Mouse (Mus musculus): ENCODE results near the gene Dgcr8. TPM values are rescaled to one million over a fixed set of nuclear protein-coding genes. Genes with fewer than 3 reads are reported as not detected.
A peak's percentile ranks its signal among the peaks of the same experiment; 100 is the strongest.

Dgcr8 gene
- polyA plus RNA-seq, 1 experiment from 2014 or later = 26.4 TPM

DNA sequence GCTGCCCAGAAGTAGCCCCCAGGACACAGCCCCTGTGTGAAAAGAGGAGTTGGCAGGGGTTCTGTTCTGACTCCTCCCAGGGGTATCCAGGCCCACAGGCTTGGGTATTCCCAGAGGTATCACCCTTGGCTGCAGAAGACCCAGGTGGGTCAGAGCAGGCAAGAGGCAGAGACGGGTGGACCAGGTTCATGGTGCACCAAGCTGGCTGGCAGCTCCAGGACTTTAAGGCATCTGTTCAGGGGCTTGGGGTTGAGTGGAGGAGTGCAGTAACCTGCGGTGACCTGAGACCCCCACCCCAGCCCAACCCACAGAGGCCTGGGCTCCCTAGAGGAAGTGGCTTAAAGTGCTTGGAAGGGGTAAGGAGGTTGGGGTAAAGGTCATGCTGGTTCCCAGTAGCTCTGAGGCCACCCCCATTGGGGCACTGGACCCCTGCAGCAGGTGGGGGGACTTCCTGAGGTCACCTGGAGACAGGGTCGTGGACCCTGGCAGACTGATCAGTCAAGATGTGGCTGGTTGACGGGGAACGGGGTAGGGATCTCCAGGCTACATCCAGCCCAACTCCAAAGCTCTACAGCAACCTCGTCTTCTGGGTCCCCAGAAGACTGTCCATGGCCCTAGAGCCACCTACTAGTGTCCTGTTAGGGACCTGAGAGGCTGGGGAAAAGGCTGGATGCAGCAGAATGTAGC, 68.0 kb downstream of the Dgcr8 start:
- 86% methylated on average over 6 of the region's 6 CpGs for WGBS (ENCODE audit: insufficient replicate concordance)
- Histone ChIP-seq H3K9me3 (replicated peaks; ENCODE audit: control insufficient read depth, low read length) (no peaks in the 10 kb centered on the region), H3K27ac (ENCODE audit: low read depth, low read length) (no peak overlapping the region), H3K4me3 (ENCODE audit: low read depth, low read length) (no peak overlapping the region), H3K27me3 (ENCODE audit: control insufficient read depth, insufficient read depth, low read length) (no peaks in the 10 kb centered on the region), H3K4me1 (ENCODE audit: control insufficient read depth, insufficient read depth, low read length) (peaks cover 11% of the 10 kb centered on the region), H3K9ac (ENCODE audit: low read depth, low read length) (no peak overlapping the region), H3K4me2 (no peak overlapping the region), H3K36me3 (ENCODE audit: control insufficient read depth, insufficient read depth, low read length) (peaks cover 31% of the 10 kb centered on the region)
- no peak for ATAC-seq (replicated peaks; ENCODE audit: insufficient number of reproducible peaks, low FRiP score, low TSS enrichment)

DNA sequence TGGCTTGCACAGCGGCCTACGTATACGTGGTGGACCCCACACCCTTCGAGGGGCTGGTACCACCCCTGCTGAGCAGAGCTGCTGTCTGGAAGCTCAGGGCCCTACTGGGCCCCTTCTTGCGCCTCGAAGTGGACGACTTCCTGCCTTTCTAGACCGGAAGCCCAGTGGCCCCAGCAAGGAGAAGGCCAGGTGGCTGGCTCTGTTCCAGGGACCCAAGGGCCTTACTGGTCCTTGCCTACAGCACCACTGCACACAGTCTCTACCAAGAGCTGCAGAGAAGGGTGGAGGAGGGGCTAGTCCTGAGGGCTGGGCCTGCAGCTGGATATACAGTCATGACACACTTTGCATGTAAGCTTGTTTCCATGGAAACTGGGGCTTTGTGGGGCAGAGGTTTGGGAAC, 69.0 kb downstream of the Dgcr8 start:
- Histone ChIP-seq H3K4me1 (ENCODE audit: control insufficient read depth, insufficient read depth, low read length) (peaks cover 11% of the 10 kb centered on the region), H3K4me3 (ENCODE audit: low read depth, low read length) (no peak overlapping the region), H3K4me2 (no peak overlapping the region), H3K27ac (ENCODE audit: low read depth, low read length) (no peak overlapping the region), H3K27me3 (ENCODE audit: control insufficient read depth, insufficient read depth, low read length) (no peaks in the 10 kb centered on the region), H3K9me3 (replicated peaks; ENCODE audit: control insufficient read depth, low read length) (no peaks in the 10 kb centered on the region), H3K36me3 (ENCODE audit: control insufficient read depth, insufficient read depth, low read length) (peaks cover 22% of the 10 kb centered on the region), H3K9ac (ENCODE audit: low read depth, low read length) (peak overlapping the region; percentile 58; the same call in 1 of the 2 replicates)
- 0 out of 2 replicates have a peak, but pooled peaks have one; percentile 19 for ATAC-seq (replicated peaks; ENCODE audit: insufficient number of reproducible peaks, low FRiP score, low TSS enrichment)
- WGBS (ENCODE audit: insufficient replicate concordance) = 57% methylated on average over 8 of the region's 8 CpGs

DNA sequence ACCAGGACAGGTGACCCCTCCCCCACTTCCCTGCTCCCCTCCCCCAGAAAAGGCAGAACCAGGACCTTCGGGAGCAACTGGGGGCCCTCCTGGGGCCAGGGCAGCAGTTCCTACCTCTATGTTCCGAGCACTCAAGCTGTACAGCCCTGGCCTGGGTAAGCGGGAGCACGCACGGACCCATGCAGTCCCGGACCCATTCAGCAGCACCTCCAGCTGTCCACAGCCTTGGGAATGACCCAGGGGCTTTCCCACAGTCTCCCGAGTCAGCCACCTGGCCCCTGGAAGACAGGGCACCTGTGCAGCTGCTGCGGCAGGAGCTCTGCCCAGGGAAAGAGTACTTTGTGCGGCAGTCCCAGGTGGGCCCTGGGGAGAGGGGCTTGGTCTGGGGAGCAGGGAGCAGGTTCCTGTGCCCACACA, 70.5 kb downstream of the Dgcr8 start:
- H3K9ac ChIP-seq (ENCODE audit: low read depth, low read length) = no peak overlapping the region
- no peaks in the 10 kb centered on the region for H3K27me3 ChIP-seq (ENCODE audit: control insufficient read depth, insufficient read depth, low read length)
- no peak overlapping the region for H3K27ac ChIP-seq (ENCODE audit: low read depth, low read length)
- H3K4me3 ChIP-seq (ENCODE audit: low read depth, low read length) = no peak overlapping the region
- H3K4me2 ChIP-seq = no peak overlapping the region
- H3K9me3 ChIP-seq (replicated peaks; ENCODE audit: control insufficient read depth, low read length) = no peaks in the 10 kb centered on the region
- H3K4me1 ChIP-seq (ENCODE audit: control insufficient read depth, insufficient read depth, low read length) = peaks cover 19% of the 10 kb centered on the region
- 61% methylated on average over 9 of the region's 9 CpGs for WGBS (ENCODE audit: insufficient replicate concordance)
- no peak for ATAC-seq (replicated peaks; ENCODE audit: insufficient number of reproducible peaks, low FRiP score, low TSS enrichment)
- H3K36me3 ChIP-seq (ENCODE audit: control insufficient read depth, insufficient read depth, low read length) = peaks cover 10% of the 10 kb centered on the region

DNA sequence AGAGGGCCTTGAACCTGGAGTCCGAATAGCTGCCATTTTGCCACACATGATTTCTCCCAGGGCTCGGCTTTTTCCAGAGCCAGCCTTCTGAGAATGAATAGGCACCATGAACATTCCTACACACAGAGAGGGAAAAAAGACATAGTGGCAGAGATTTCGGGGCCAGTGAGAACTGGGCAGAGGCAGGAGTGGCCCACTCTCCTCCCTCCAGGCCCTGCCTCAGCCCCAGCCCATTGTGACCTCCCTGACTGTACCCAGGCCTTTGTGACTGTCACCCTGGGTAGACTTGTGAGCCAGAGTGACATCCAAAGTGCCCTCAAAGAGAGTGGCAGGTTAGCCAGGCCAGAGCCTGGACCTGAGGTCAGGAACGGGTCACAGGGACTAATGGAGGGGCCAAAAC, 71.5 kb downstream of the Dgcr8 start, which contains the start of gene Ccdc188:
Ccdc188 (plus strand) TSS at position 301 of the 400 bp plus-strand sequence.
- H3K9ac ChIP-seq (ENCODE audit: low read depth, low read length) = no peak within 1 kb of the TSS
- no peak within 1 kb of the TSS for H3K27ac ChIP-seq (ENCODE audit: low read depth, low read length)
- H3K4me3 ChIP-seq (ENCODE audit: low read depth, low read length) = no peak within 1 kb of the TSS
- no peak for ATAC-seq (replicated peaks; ENCODE audit: insufficient number of reproducible peaks, low FRiP score, low TSS enrichment)
- no peaks in the 10 kb centered on the region for H3K9me3 ChIP-seq (replicated peaks; ENCODE audit: control insufficient read depth, low read length)
- 81% methylated on average over 4 of the region's 4 CpGs for WGBS (ENCODE audit: insufficient replicate concordance)
- no peak within 1 kb of the TSS for H3K4me2 ChIP-seq
- H3K36me3 ChIP-seq (ENCODE audit: control insufficient read depth, insufficient read depth, low read length) = peaks cover 6% of the 10 kb centered on the region
- peaks cover 19% of the 10 kb centered on the region for H3K4me1 ChIP-seq (ENCODE audit: control insufficient read depth, insufficient read depth, low read length)
- no peaks in the 10 kb centered on the region for H3K27me3 ChIP-seq (ENCODE audit: control insufficient read depth, insufficient read depth, low read length)

DNA sequence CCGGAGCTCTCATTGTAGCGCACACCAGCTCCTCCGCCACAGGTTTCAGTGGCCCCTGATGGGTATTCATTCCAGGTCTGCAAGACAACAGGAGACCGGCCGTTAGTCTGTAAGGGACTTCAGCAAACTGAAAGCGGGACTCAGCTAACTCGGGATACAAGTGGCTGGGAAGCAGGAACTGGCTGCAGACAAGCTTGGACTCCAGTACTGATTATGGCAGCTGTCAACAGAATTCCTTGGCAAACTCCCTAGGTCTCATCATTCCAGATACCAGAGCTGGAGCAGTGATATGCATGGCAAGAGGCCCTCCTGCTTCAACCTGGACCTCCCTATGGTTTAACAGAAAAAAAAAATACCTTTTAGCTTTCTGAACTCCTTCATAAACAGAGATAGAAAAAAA, 74.2 kb downstream of the Dgcr8 start:
- ATAC-seq (replicated peaks; ENCODE audit: insufficient number of reproducible peaks, low FRiP score, low TSS enrichment) = no peak
- no peak overlapping the region for H3K27ac ChIP-seq (ENCODE audit: low read depth, low read length)
- no peak overlapping the region for H3K9ac ChIP-seq (ENCODE audit: low read depth, low read length)

DNA sequence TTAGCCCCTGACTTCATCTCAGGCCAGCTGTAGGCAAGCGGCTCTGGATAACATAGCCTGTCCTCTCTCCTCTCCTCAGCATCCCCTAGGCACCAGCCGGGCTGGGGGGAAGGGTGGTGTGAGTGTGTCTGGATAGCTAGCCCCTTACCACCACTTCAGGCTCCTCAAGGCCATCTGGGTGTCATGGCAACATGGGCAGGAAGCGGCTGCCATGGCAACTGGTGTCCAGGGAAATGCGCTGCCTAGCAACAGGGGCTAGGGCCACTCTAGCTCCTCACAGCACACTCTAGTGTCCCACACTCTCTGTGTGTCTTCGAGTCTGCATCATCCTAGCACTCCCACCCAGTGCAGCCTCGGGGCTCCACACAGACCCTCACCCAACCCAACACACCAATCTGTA, 75.4 kb downstream of the Dgcr8 start:
- H3K27me3 ChIP-seq (ENCODE audit: control insufficient read depth, insufficient read depth, low read length) = peaks cover 8% of the 10 kb centered on the region; the same call in 1 of the 2 replicates
- no peaks in the 10 kb centered on the region for H3K9me3 ChIP-seq (replicated peaks; ENCODE audit: control insufficient read depth, low read length)
- no peak overlapping the region for H3K9ac ChIP-seq (ENCODE audit: low read depth, low read length)
- WGBS (ENCODE audit: insufficient replicate concordance) = 58% methylated on average over 6 of the region's 6 CpGs
- H3K4me3 ChIP-seq (ENCODE audit: low read depth, low read length) = no peak overlapping the region
- H3K27ac ChIP-seq (ENCODE audit: low read depth, low read length) = no peak overlapping the region
- no peak for ATAC-seq (replicated peaks; ENCODE audit: insufficient number of reproducible peaks, low FRiP score, low TSS enrichment)
- H3K4me1 ChIP-seq (ENCODE audit: control insufficient read depth, insufficient read depth, low read length) = peaks cover 8% of the 10 kb centered on the region; the same call in 1 of the 2 replicates
- no peaks in the 10 kb centered on the region for H3K36me3 ChIP-seq (ENCODE audit: control insufficient read depth, insufficient read depth, low read length)
- H3K4me2 ChIP-seq = no peak overlapping the region

More for the DNA sequence above, 74.2 kb downstream of the Dgcr8 start:
- H3K36me3 ChIP-seq (ENCODE audit: control insufficient read depth, insufficient read depth, low read length) = no peaks in the 10 kb centered on the region
- 54% methylated on average over 7 of the region's 7 CpGs for WGBS (ENCODE audit: insufficient replicate concordance)
- no peak overlapping the region for H3K4me2 ChIP-seq
- peaks cover 14% of the 10 kb centered on the region for H3K4me1 ChIP-seq (ENCODE audit: control insufficient read depth, insufficient read depth, low read length)
- H3K9me3 ChIP-seq (replicated peaks; ENCODE audit: control insufficient read depth, low read length) = no peaks in the 10 kb centered on the region
- H3K4me3 ChIP-seq (ENCODE audit: low read depth, low read length) = no peak overlapping the region
- peaks cover 7% of the 10 kb centered on the region; the same call in 1 of the 2 replicates for H3K27me3 ChIP-seq (ENCODE audit: control insufficient read depth, insufficient read depth, low read length)

DNA sequence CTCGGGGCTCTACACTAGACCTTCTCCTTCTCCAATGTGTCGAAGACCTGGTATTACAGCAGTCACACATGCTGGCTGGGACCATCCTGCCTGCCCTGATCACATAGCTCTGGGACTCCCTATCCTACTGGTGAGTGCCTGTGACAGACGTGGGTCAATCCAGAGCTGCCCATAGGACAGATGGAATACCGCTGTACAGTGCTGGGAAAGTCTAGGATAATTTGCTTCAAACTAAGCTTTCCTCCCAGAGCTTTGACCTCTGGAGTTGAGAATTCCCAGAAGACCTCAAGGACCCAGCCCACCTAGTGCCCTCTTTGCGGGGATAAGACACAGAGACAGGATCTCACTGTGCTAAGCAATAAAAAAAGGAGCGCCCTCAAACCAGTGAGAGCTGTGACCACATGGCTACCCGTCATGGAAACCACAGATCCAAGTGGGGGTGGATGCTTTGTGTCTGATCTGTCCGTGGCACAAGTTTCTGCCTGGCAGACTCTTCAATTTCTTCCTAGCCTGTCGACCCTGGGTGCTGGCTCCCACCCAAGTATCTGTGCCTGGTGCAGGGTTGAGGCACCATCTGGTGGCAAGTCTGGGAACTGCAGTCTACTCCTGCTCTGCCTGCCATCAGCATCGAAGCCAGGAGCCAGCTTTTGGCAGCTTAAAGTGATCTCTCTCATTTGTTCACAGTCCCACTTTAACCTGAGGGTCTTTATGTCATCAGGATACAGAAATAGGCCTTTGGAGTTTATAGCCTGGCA, 77.5 kb downstream of the Dgcr8 start:
- Histone ChIP-seq H3K9ac (ENCODE audit: low read depth, low read length) (no peak overlapping the region), H3K36me3 (ENCODE audit: control insufficient read depth, insufficient read depth, low read length) (no peaks in the 10 kb centered on the region)
- 45% methylated on average over 10 of the region's 10 CpGs for WGBS (ENCODE audit: insufficient replicate concordance)

DNA sequence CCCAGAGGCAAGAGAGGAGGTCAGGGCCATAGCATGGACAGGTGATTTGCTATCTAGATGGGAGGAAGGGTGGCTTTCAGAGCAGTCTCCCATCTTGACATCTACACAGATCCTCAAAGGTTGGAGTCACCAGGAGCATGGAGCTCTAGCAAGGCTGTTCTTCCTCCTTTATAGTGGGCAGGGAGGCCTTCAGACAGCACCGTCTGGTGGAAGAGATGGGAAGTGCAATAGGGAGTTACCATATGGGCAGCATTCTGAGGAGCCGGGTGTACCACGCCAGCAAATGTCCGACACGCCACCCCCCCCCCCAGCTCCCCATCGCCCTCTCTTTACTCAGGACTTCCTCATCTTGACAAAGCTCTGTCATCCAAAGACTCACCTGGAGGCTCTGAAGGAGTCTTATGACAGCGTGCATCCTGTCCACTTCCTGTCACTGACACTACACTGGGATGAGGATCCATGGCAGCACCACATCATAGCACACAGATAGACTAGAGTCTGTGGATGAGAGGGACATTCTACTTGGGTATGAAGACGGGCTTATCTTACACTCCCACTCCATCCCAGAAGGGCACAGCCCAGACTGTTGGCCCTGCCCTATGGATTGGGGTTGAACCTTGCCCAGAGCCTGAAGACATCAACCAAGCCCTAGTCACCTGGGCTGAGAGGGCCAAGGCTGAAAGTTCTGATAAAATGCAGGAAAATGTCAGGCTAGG, 78.2 kb downstream of the Dgcr8 start:
- Histone ChIP-seq H3K27me3 (ENCODE audit: control insufficient read depth, insufficient read depth, low read length) (peaks cover 8% of the 10 kb centered on the region; the same call in 1 of the 2 replicates), H3K27ac (ENCODE audit: low read depth, low read length) (no peak overlapping the region), H3K9me3 (replicated peaks; ENCODE audit: control insufficient read depth, low read length) (no peaks in the 10 kb centered on the region), H3K4me1 (ENCODE audit: control insufficient read depth, insufficient read depth, low read length) (peaks cover 8% of the 10 kb centered on the region; the same call in 1 of the 2 replicates), H3K4me2 (no peak overlapping the region), H3K36me3 (ENCODE audit: control insufficient read depth, insufficient read depth, low read length) (no peaks in the 10 kb centered on the region), H3K4me3 (ENCODE audit: low read depth, low read length) (no peak overlapping the region), H3K9ac (ENCODE audit: low read depth, low read length) (0 out of 2 replicates have a peak overlapping the region, but pooled peaks have one; percentile 34)
- no peak; the same call in 1 of the 2 replicates for ATAC-seq (replicated peaks; ENCODE audit: insufficient number of reproducible peaks, low FRiP score, low TSS enrichment)
- 33% methylated on average over 8 of the region's 8 CpGs for WGBS (ENCODE audit: insufficient replicate concordance)

More for the DNA sequence above, 77.5 kb downstream of the Dgcr8 start:
- Histone ChIP-seq H3K4me1 (ENCODE audit: control insufficient read depth, insufficient read depth, low read length) (peaks cover 8% of the 10 kb centered on the region; the same call in 1 of the 2 replicates), H3K27me3 (ENCODE audit: control insufficient read depth, insufficient read depth, low read length) (peaks cover 8% of the 10 kb centered on the region; the same call in 1 of the 2 replicates), H3K4me2 (no peak overlapping the region), H3K27ac (ENCODE audit: low read depth, low read length) (no peak overlapping the region), H3K4me3 (ENCODE audit: low read depth, low read length) (no peak overlapping the region), H3K9me3 (replicated peaks; ENCODE audit: control insufficient read depth, low read length) (no peaks in the 10 kb centered on the region)
- no peak; the same call in 1 of the 2 replicates for ATAC-seq (replicated peaks; ENCODE audit: insufficient number of reproducible peaks, low FRiP score, low TSS enrichment)
